Mouse (Mus musculus) cerebellum, adult 2 months (tissue): ENCODE measurements around the gene Rangap1.

Experiments
- CTCF ChIP-seq: fragments of 200-500 bp; IDR thresholded peaks from 2 replicates; pipeline ENCODE4 v1.5.1; 2011; ENCODE audit warnings: low read depth, mild to moderate bottlenecking, control low read depth, low read length, moderate library complexity, borderline replicate concordance; ENCODE audit not compliant: insufficient read depth
- POLR2A ChIP-seq: fragments of 200-500 bp; IDR thresholded peaks from 2 replicates; pipeline ENCODE4 v1.6.1; 2011; ENCODE audit warnings: low read length, control low read depth, borderline replicate concordance; ENCODE audit not compliant: insufficient read depth

DNA sequence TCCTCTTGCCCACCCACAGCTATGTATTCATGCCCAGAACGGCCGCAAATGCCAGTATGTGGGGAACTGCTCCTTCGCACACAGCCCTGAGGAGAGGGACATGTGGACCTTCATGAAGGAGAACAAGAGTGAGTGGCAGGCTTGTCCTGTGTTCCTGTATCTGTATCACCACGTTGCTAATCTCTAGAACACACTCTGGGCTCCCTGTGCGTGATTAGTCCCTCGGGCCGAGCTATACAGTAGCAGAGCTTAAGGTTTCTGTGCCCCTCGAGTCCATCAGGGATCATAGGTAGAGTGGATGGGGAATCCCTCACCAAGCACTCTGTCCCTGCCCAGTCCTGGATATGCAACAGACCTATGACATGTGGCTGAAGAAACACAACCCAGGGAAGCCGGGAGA, 47.1 kb upstream of the Rangap1 start:
- TF ChIP-seq POLR2A (no peak), CTCF (no peak)
